Mouse (Mus musculus) ES-E14 (cell line): ENCODE results near the gene Gm10974. TPM values are rescaled to one million over a fixed set of nuclear protein-coding genes. Genes with fewer than 3 reads are reported as not detected.
A peak's percentile ranks its signal among the peaks of the same experiment; 100 is the strongest.

Experiments used
- DNase-seq: peaks from one replicate; pipeline ENCODE4 v3.0.0-alpha.2; 2013; ENCODE audit warnings: low read depth, low spot score
- H3K27ac ChIP-seq: 2 replicates; pipeline ENCODE4 v1.5.1; 2012; ENCODE audit warnings: low read depth, mild to moderate bottlenecking, low read length, moderate library complexity, mixed read lengths; ENCODE audit not compliant: poor library complexity, insufficient read depth, severe bottlenecking
- H3K36me3 ChIP-seq: 2 replicates; pipeline ENCODE4 v1.6.1; 2012; ENCODE audit warnings: mild to moderate bottlenecking, low read length, moderate library complexity, mixed read lengths; ENCODE audit not compliant: control insufficient read depth, poor library complexity, insufficient read depth, severe bottlenecking
- H3K4me1 ChIP-seq, 2 experiments: fragments of 150-350 bp in 1 of 2; sonication (generic) in 1 of 2; 2 replicates each; pipeline ENCODE4 v1.6.1; 2012; ENCODE audit warnings: low read length in 2 of 2, mild to moderate bottlenecking in 1 of 2, mixed read lengths in 1 of 2; ENCODE audit not compliant: control insufficient read depth in 2 of 2, insufficient read depth in 2 of 2, poor library complexity in 1 of 2
- H3K4me3 ChIP-seq, 2 experiments: fragments of 150-350 bp in 1 of 2; sonication (generic) in 1 of 2; 2 replicates each; pipeline ENCODE4 v1.5.1; 2012; ENCODE audit warnings: low read length in 2 of 2, low read depth in 1 of 2, mild to moderate bottlenecking in 1 of 2, mixed read lengths in 1 of 2; ENCODE audit not compliant: insufficient read depth in 1 of 2, poor library complexity in 1 of 2, severe bottlenecking in 1 of 2
- H3K9ac ChIP-seq: 2 replicates; pipeline ENCODE4 v1.6.1; 2012; ENCODE audit warnings: low read depth, mild to moderate bottlenecking, low read length, mixed read lengths; ENCODE audit not compliant: poor library complexity, insufficient read depth, severe bottlenecking
- H3K9me3 ChIP-seq: fragments of 150-350 bp; sonication (generic); 2 replicates; pipeline ENCODE4 v1.6.1; 2012; ENCODE audit warnings: low read depth, mild to moderate bottlenecking, low read length; ENCODE audit not compliant: control insufficient read depth, insufficient read depth
- CHD2 ChIP-seq: IDR thresholded peaks from 2 replicates; pipeline ENCODE4 v1.6.1; 2014; ENCODE audit warnings: mild to moderate bottlenecking, low read depth, low read length, inconsistent platforms
- HCFC1 ChIP-seq: IDR thresholded peaks from 2 replicates; pipeline ENCODE4 v1.6.1; 2012; ENCODE audit warnings: low read length, inconsistent platforms, borderline replicate concordance; ENCODE audit not compliant: insufficient read depth
- MAFK ChIP-seq: IDR thresholded peaks from 2 replicates; pipeline ENCODE4 v1.6.1; 2014; ENCODE audit warnings: mild to moderate bottlenecking, low read depth, low read length, inconsistent platforms; ENCODE audit not compliant: insufficient read depth
- ZC3H11A ChIP-seq: IDR thresholded peaks from 2 replicates; pipeline ENCODE4 v1.6.1; 2012; ENCODE audit warnings: low read depth, mild to moderate bottlenecking, inconsistent platforms, low read length, borderline replicate concordance
- ZNF384 ChIP-seq: IDR thresholded peaks from 2 replicates; pipeline ENCODE4 v1.6.1; 2012; ENCODE audit warnings: low read depth, low read length, inconsistent platforms
- in situ Hi-C, 2 experiments: fragments of 600-800 bp; cut with MboI; formaldehyde crosslinking; loops; one replicate each; pipeline ENCODE4 v1.15.1; 2025; ENCODE audit warnings: low sequenced_read_pairs in 2 of 2, inconsistent platforms in 1 of 2; ENCODE audit not compliant: unreplicated experiment in 2 of 2
- total RNA-seq: library from RNA; depleted of rRNA; stranded (reverse); fragments of 300-350 nt; gene quantifications from 2 replicates; pipeline ENCODE4 v1.2.3, GENCODE M21; 2012

Gm10974 gene
- total RNA-seq, 1 experiment = not detected

DNA sequence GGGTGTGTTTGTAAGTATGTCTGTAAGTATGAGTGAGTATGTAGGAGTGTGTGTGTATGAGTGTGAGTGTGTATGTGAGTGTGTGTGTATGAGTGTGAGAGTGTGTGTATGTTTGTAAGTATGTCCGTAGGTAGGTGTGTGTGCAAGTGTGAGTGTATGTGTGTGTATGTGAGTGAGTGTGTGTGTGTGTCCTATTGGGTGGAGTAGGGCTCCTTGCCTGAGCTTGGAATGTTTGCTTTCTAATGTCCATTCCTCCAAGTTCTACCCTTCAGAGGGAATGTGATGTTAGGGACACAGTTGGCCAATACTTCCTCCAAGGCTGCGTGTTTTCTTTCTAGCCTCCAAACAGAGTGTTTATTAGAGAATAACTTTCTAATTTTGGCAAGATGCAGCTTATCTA, 28.8 kb upstream of the Gm10974 start:
- H3K36me3 ChIP-seq = no peaks in the 10 kb centered on the region
- no peak overlapping the region for H3K4me3 ChIP-seq
- no peak overlapping the region for H3K9ac ChIP-seq
- TF ChIP-seq MAFK (no peak), ZC3H11A (no peak)
- no peak for DNase-seq
- in situ Hi-C loops = no loop called here
- no peak overlapping the region for H3K27ac ChIP-seq
- no peaks in the 10 kb centered on the region for H3K4me1 ChIP-seq
- no peaks in the 10 kb centered on the region for H3K9me3 ChIP-seq

DNA sequence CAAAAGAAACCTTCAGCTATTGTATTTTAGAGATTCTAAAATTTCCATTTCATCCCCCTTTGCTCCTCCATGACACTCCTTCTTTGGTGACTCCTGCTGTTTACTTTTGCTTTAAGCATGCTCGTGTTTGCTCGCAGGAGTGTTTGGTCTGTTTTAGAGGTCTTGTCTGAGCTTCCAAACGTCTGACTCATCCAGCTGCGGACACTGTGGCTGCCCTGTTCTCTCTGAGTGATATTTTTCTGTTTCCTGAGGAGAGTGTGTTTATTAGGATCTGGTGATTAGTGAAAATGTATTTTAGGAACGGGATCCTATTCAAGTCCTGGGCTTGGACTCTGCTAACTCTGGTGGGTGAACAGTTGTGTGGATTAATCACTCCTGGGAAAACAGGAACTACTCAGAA, 26.1 kb upstream of the Gm10974 start:
- no peaks in the 10 kb centered on the region for H3K9me3 ChIP-seq
- DNase-seq = no peak
- H3K4me3 ChIP-seq = no peak overlapping the region
- in situ Hi-C loops = no loop called here
- H3K4me1 ChIP-seq = no peaks in the 10 kb centered on the region
- no peak overlapping the region for H3K9ac ChIP-seq
- no peak overlapping the region for H3K27ac ChIP-seq
- H3K36me3 ChIP-seq = no peaks in the 10 kb centered on the region
- TF ChIP-seq ZNF384 (no peak), MAFK (no peak), CHD2 (no peak), ZC3H11A (no peak), HCFC1 (no peak)

DNA sequence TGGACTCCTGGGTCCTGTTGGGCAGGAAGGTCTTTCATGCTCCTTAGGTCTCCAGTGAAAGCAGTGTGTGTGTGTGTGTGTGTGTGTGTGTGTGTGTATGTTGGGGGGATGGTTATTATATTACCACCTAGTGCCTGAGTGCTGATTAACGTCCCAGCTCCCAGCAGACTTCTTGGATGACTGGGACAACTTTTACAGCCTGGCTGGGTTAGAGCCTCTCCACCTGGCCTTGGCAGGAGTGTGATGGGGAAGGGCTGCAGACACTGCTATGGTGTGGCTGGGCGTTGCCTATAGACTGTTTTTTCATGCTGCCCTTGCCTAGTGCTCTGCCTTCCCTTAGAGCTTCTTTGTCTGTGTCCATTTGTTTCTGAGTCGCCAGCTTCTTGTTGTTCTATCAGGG, 25.7 kb upstream of the Gm10974 start:
- Histone ChIP-seq H3K27ac (no peak overlapping the region), H3K9ac (no peak overlapping the region), H3K9me3 (no peaks in the 10 kb centered on the region), H3K4me3 (no peak overlapping the region), H3K4me1 (no peaks in the 10 kb centered on the region), H3K36me3 (no peaks in the 10 kb centered on the region)
- DNase-seq = no peak
- TF ChIP-seq HCFC1 (no peak), MAFK (no peak), ZNF384 (no peak), ZC3H11A (no peak), CHD2 (no peak)
- in situ Hi-C loops = no loop called here

DNA sequence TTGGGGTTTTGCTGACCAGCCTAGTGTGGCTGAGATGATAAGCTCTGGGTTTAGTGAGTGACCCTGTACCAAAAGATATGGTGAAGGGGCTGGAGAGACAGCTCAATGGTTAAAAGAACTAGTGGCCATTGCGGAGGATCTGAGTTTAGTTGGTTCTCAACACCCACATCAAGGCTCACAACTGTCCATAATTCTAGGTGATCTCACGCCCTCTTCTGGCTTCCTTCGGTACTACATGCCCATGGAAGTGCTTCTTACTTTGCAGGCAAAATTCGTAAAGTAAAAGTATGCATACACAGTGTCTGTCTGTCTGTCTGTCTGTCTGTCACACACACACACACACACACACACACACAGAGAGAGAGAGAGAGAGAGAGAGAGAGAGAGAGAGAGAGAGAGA, 23.4 kb upstream of the Gm10974 start:
- H3K4me3 ChIP-seq = no peak overlapping the region
- no peaks in the 10 kb centered on the region for H3K36me3 ChIP-seq
- TF ChIP-seq ZC3H11A = no peak
- TF ChIP-seq CHD2 = no peak
- TF ChIP-seq ZNF384 = no peak
- no peak for TF ChIP-seq MAFK
- TF ChIP-seq HCFC1 = no peak
- no peak overlapping the region for H3K27ac ChIP-seq
- H3K4me1 ChIP-seq = no peaks in the 10 kb centered on the region
- no peaks in the 10 kb centered on the region for H3K9me3 ChIP-seq
- no peak overlapping the region for H3K9ac ChIP-seq
- peak; percentile 42 for DNase-seq
- in situ Hi-C loops = no loop called here

DNA sequence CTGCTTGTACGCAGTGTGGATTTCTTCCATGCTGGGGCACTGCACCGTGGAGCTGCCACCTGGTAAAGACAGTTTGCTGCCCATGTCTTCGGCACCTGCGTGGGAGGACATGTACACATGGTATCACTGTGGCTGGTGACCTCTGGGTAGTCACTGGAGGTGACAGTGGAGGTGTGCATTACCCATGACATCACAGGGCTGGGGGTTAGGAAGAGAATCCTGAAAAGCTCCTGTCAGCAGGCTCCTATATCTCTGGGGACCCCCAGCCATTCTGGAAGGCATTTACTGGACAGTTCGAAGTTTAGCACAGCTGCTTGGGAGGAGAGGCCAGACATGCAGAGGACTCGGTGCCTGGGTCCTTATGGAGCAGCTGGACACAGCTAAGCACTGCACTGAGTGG, 22.9 kb upstream of the Gm10974 start:
- TF ChIP-seq HCFC1 = no peak
- TF ChIP-seq CHD2 = no peak
- TF ChIP-seq ZNF384 = no peak
- no peak overlapping the region for H3K27ac ChIP-seq
- H3K4me1 ChIP-seq = no peaks in the 10 kb centered on the region
- H3K4me3 ChIP-seq = no peak overlapping the region
- DNase-seq = no peak
- no peak overlapping the region for H3K9ac ChIP-seq
- H3K9me3 ChIP-seq = no peaks in the 10 kb centered on the region
- in situ Hi-C loops = no loop called here
- H3K36me3 ChIP-seq = no peaks in the 10 kb centered on the region
